Mouse (Mus musculus) cerebellum, adult (tissue): ENCODE measurements at regions not wholly inside any gene's neighbourhood (a gene's known extent, or its start where the extent isn't known, plus 50 kb on each side); places are given as distances from the start of the nearest gene placed in this dataset.

Experiments
- ATAC-seq: cut with Nextera tagmentation; 2 replicates; pipeline ENCODE4 v1.9.2; 2017; ENCODE audit warnings: mild to moderate bottlenecking, moderate library complexity, mixed read lengths; ENCODE audit not compliant: insufficient number of reproducible peaks, low FRiP score, low TSS enrichment

- ATAC-seq, result no peak
Observed at GRCm38 (mm10) chr1:137874361-137874760, 301.1 kb downstream of the Ptprc start.

- ATAC-seq, result no peak
Observed at GRCm38 (mm10) chr1:137873628-137874027, 301.9 kb downstream of the Ptprc start.

DNA sequence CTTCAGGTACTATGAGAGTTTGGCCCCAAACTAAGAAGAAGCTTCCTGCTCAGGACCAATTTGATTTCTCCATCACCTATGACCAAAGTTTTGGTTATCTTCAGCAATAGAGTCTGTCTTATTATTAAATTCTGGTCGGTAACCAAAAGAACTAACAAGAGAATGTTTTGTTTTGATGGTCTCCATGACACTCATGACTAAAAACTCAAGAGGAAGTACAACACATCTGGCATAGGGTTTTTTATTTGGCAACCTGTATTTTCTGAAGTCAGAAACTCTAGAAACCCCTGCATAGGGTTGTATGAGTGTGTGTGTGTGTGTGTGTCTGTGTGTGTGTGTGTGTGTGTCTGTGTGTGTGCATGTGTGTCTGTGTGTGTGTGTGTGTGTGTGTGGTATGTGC is 310.5 kb downstream of the Ptprc start:
- no peak for ATAC-seq

DNA sequence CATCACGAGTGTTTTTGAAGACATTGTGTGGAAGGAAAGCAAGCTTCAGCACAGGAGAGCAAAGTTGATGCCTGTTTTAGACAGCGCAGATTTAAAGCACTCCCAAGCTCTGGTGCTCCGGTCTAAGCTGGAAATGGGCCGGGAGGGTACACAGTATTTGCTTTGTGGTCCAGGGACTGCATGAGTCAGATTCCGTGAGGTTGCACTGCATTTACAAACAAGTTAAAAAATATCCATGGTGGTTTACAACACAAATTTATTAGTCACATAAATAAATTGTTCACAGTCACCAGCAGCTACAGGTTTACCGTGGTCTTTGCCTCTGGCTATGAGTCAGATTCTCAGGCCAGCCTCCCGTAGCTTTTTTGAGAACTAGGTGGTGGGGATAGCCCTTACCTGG is 312.0 kb downstream of the Ptprc start:
- ATAC-seq, result no peak

GRCm38 (mm10) chr1:137852262-137852661 is 323.2 kb downstream of the Ptprc start:
- no peak for ATAC-seq

DNA sequence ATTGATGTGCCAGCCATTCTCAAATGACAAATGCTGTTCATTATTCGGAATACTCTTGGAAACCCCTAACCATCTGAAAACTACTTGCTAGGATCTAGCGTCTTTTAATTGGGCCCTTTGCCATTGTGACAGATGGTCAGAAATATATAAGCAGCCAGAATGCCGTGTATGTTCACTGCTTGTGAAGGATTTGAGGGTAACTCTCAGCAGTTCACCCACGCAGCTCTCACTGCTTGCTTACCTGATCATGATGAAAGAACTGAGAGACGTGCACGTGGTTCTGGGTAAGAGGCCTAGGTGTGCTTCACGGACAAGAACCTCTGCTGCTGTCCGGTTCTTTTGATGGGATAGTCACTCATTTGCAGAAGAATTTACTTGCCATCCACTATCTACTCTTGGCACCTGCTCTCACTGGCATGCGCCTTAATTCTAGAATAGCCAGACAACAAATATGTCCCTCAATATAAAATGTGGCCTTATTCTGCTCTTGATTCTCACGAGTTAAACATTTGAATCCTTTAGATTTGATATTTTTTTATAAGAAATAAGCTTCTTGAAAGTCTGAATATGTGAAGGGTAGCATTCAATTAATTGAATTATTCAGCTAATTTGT is 328.1 kb downstream of the Ptprc start:
- ATAC-seq, result peak; percentile 96

DNA sequence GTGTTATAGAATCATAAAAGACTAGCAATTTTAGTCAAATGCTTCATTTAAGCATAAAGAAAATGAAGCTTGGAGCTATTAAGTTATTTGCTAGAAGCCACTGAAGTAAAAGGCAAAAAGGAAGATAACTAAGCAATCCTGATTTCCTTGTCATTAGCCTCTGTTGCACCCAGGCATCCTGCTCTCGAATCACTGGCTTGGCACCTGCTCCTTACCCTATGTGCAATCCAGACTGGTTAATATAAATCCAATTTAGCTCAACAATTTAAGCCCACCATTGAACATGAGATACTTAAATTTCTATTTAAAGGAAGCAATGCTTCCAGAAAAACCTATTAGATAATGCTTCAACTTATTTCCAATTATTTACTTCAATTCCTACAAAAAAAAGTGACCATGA is 328.7 kb downstream of the Ptprc start:
- ATAC-seq, result no peak

DNA sequence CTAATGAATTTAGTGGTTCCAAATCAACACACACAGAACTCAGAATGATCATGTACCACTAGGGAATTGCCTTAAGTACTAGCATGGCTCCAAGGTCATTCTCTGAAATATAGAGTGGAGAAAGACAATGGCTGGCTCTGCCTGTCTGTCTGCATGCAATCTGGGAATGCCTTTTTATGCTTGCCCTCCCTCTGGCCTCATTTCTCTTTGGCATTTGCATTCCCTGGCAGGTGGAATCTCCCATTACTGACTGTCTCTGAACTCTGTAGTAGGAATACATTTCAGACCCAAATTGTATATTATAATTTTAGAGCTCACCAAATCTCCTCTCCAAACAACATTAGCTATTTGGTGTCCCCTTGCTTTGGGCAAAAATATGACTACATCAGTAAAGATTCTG is 335.0 kb downstream of the Ptprc start:
- peak; percentile 80 for ATAC-seq

GRCm38 (mm10) chr1:137839703-137840102 is 335.8 kb downstream of the Ptprc start:
- no peak for ATAC-seq

- ATAC-seq, result no peak
Observed at GRCm38 (mm10) chr1:137839263-137839662, 336.2 kb downstream of the Ptprc start.

GRCm38 (mm10) chr1:137838357-137838756 is 337.2 kb downstream of the Ptprc start:
- no peak for ATAC-seq

GRCm38 (mm10) chr1:137833535-137833934 is 342.0 kb downstream of the Ptprc start:
- ATAC-seq, result no peak

DNA sequence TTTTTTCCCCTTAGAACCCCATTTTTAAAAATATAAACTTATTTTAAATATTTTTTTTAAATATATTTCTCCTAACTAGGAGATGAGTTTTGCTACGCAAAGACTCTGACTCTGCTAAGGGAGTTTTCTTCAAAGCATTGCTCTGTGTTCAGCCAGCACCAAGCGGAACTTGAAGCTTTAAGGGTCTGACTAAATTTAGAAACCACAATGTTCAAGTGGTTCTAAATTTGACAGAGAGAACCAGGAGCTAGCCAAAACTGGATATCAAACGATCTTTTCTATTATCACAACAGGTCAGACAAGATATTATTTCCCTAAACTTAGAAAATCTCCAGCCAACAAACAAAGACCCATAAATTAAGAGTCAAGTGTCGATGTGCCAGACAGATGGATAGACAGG is 344.2 kb downstream of the Ptprc start:
- ATAC-seq, result no peak

DNA sequence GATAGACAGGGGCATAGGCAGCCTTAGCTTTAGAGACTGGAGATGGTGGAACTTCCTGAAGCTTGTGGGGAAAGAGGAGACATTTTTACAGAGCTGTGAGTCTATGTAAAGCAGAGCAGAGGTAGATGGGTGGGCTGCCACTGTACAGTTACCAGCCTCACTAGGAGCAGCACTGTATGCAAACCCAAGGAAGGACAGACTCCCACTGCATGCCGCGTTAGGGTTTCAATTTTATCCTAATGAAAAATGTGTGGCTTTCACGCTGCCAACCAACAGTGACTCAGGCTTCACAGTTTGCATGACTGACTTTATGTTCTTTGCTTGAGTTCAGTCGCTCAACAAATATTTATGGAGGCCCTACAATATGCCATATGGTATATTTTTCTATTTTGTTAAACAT is 348.1 kb downstream of the Ptprc start:
- ATAC-seq, result no peak

DNA sequence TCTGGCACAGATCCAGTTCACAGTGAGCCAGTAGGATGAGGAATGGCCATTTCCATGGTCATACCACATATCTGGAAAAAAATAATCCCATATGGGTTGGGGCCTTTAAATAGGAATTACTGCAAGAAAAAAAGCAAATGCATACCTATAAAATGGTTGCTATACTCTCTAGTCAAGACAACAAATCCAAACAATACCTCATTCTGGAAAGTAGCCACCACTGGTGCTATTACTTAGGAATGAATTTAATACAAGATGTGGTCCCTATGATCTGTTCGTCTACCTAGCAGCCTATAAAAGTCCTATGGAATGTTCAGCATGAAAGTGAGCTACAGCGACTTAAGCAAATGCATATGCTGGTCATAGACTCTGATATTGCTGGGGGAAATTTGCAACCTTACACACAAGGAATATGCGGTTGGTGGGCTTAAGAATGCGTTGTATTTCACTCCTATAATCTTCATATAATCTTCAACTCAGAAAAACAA is 360.1 kb downstream of the Ptprc start:
- no peak for ATAC-seq

DNA sequence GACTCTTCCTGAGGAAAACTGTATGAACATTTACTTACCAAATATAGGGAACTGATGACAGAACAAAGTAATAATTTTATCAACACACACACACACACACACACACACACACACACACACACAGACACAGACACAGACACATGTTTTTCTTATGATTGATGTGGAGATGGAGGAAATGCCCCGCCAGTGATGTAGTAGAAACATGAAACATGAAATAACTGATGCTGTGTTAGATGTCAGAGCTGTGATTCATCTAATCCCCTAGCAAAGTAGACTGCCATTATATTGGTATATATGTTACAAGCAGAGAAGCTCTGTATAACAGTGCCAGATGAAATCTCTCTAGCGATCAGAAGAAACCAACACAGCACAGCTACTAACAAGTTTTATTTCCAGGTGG is 361.0 kb downstream of the Ptprc start:
- ATAC-seq, result no peak

GRCm38 (mm10) chr1:137813716-137814115 is 361.8 kb downstream of the Ptprc start:
- no peak for ATAC-seq

DNA sequence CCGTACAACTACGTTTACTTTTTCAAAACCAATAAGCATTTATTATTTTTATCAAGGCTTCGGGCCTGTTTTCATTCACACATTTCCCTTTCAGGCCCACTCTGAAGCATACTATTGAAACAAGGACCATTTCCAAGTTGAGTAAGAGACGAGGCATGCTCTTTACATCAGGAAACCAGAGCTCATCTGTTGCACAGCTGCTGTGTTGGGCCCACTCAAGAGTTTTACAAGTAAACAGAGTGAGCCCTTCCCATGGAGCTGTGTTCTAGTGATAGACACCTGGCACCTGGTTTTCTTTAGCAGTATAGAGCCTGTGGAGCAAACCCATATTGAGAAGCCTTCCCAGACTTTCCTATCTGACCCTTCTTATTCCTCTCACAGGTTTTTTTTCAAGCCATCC is 363.5 kb downstream of the Ptprc start:
- no peak for ATAC-seq

GRCm38 (mm10) chr1:137806742-137807141 is 368.8 kb downstream of the Ptprc start:
- ATAC-seq, result no peak

- ATAC-seq, result no peak
Observed at GRCm38 (mm10) chr1:137806252-137806651, 369.3 kb downstream of the Ptprc start.

DNA sequence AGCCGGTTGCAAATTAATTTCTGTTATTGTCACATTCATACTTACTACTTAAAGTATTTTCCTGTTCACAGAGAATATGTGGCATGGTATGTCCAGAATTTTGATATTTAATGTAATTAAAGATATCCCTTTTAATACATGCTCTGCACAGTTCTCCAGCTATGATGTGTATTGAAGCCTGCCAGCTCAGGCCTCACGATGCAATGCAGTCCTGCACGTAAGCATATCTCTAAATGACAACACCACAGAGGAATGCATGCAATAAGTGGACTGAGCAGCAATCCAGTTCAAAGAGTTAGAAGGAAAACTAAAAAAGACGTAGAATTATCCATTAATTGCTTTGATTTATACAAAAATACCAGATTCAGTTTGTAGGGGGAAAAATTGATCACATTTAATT is 373.4 kb downstream of the Ptprc start:
- ATAC-seq, result no peak

DNA sequence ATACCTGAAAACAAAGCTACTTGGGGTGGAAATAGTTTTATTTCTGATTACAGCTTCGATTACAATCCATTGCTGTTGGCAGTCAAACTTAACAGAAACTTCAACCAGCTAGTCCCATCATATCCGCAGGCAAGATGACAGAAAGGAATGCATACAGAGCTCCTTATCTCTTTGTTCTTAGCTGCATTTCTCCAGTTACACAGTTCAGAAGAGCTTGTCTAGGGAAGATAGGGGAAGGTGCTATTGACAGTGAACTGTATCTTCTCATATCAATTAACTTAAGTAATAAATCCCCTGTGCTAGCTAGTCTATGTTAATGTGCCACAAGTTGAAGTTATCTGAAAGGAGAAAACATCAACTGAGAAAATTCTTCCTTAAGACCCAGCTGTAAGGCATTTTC is 374.8 kb downstream of the Ptprc start:
- ATAC-seq, result no peak

- ATAC-seq, result no peak
Observed at GRCm38 (mm10) chr1:137788789-137789188, 386.7 kb downstream of the Ptprc start.
